Mouse (Mus musculus): ENCODE measurements around the gene Stab1.

DNA sequence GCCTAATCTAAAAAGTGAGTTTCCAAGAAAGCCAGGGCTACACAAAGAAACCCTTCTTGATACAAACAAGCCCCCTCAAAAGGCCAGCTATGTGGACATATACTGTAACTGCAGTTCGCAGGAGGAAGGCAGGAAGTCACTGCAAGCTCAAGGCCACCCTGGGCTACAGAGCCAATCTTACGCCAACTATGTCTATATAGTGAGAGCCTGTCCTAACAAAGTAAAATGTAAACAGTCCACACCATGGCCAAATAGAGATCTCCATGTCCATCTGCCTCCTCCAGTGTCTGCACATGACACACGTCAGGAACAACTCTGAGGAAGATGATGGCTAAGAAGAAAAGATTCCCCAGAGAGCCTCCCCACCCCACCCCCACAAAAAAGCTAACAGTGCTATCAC lies 31.6 kb upstream of the Stab1 start:
- TF ChIP-seq POLR2A (IDR thresholded peaks at IDR 0.05; ENCODE audit: borderline replicate concordance, extremely low read depth, low read depth, low read length) (no peak), CTCF (IDR thresholded peaks at IDR 0.05; ENCODE audit: insufficient read depth, low read length) (no peak)

Measured in lung, adult 2 months (tissue).